Mouse (Mus musculus): ENCODE measurements around the gene Hist1h4h.

DNA sequence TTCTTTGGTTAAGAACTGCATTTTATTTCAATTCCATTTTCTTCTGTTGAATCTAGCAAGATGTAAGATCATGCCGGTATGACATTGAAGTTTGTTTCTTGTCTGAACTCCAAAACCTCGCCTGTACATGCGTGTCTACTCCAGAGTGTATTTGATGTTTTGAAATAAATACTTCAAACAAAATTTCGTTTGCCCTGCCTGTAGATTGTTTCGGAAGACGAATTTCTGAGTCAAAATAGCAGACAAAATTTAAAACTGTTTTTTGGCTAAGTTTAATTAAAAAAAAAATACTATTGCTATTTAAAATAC lies 12.6 kb upstream of the Hist1h4h start:
- TF ChIP-seq POLR2A (IDR thresholded peaks at IDR 0.05; ENCODE audit: control insufficient read depth, extremely low read depth, insufficient read depth, low read length, poor library complexity) (no peak), CTCF (IDR thresholded peaks at IDR 0.05; ENCODE audit: borderline replicate concordance, control insufficient read depth, extremely low read depth, insufficient read depth, low read length, poor library complexity) (no peak)
